17 mouse cellular contexts compared by ENCODE assay signal in genomic region chrX:137305082-137305481, GRCm38 (mm10).
"Had no signal": no experiment of that assay in that cellular context is flagged by ENCODE, and none has a peak within 500 bp of the region (broad histone marks: within the 10 kb centered on the region; RNA-seq: fewer than 3 reads in every experiment).

No protein-coding gene starts in this region.

- H3K9me3 ChIP-seq: lung, embryonic 15.5 days; midbrain, embryonic 13.5 days; midbrain, embryonic 15.5 days; neural tube, embryonic 12.5 days had no signal

- H3K4me1 ChIP-seq: lung, embryonic 15.5 days; megakaryocyte, embryonic 14.5 days; midbrain, embryonic 13.5 days; midbrain, embryonic 15.5 days; neural tube, embryonic 12.5 days had no signal

- ATAC-seq: liver, postnatal 0 days; lung, postnatal 0 days; midbrain, embryonic 13.5 days; midbrain, embryonic 15.5 days had no signal

- H3K9ac ChIP-seq: liver, postnatal 0 days; lung, embryonic 15.5 days; midbrain, embryonic 13.5 days; midbrain, embryonic 15.5 days; neural tube, embryonic 12.5 days had no signal

- DNase-seq: liver, postnatal 0 days; lung, adult 2 months; lung, postnatal 14 days; lung, postnatal 36 days; retina, postnatal 1 day; right cerebral cortex, adult 18-20 months; right cerebral cortex, postnatal 25 days; thymus, adult 18-20 months; thymus, postnatal 14 days; thymus, postnatal 36 days had no signal

- H3K36me3 ChIP-seq: lung, embryonic 15.5 days; midbrain, embryonic 13.5 days; midbrain, embryonic 15.5 days; neural tube, embryonic 12.5 days had no signal

- H3K27me3 ChIP-seq: lung, embryonic 15.5 days; megakaryocyte, embryonic 14.5 days; midbrain, embryonic 13.5 days; midbrain, embryonic 15.5 days; neural tube, embryonic 12.5 days had no signal

- H3K4me3 ChIP-seq: lung, embryonic 15.5 days; megakaryocyte, embryonic 14.5 days; midbrain, embryonic 13.5 days; midbrain, embryonic 15.5 days; neural tube, embryonic 12.5 days had no signal

- H3K27ac ChIP-seq: lung, embryonic 15.5 days; macrophage; midbrain, embryonic 13.5 days; midbrain, embryonic 15.5 days; neural tube, embryonic 12.5 days had no signal
